Mouse (Mus musculus) stomach, postnatal 0 days (tissue): ENCODE results near the gene Mthfd2l.

Experiments
- CTCF ChIP-seq: IDR thresholded peaks from 2 replicates; pipeline ENCODE4 v1.5.1; 2016; ENCODE audit warnings: antibody characterized with exemption, low read depth, mild to moderate bottlenecking, moderate library complexity
- EP300 ChIP-seq: optimal IDR thresholded peaks from 2 replicates; pipeline ENCODE3; 2016; ENCODE audit warnings: antibody characterized with exemption

DNA sequence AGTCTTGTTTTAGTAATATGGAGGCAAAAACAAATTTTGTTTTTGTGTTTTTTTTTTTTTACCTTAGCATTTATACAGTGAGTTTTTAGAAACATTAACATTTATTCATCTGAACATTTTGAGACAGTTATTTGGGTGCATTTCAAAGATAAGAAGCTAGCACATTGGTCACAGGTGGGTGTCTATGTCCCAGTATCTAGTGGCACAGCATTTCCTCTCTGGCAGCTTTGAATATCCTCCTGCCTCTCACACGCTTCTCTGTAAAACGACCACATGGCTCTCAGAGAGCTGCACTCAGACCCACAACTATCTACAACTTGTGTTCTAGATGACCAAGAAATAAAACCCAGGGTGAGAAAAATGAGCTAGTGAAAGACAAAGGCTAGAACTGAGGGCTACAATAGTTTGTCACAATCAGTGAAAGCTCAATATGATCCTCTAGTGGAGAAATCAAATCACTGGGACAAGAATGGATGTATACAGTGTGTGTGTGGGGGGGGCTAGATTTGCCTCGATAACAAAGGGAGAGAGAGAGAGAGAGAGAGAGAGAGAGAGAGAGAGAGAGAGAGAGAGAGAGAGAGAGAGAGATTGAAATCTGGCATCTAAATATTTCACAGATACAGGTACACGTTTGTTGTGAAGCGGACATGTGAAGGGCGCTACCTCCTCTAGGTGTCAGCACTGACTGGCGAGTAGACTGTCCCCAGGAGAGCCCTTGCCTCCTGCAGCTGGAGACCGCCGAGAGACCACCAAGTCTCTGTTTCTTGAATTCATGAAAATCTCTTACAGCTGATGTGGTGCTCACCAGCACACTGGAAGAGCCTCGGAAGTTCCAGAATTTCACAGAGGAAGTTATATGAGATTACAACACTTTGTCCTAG is 28.3 kb upstream of the Mthfd2l start:
- TF ChIP-seq CTCF (peak; percentile 58), EP300 (no peak)
